Mouse (Mus musculus) brain, adult 2 months (tissue): ENCODE results near the gene Spcs2.
A peak's percentile ranks its signal among the peaks of the same experiment; 100 is the strongest.

Experiments used
- DNase-seq: peaks from one replicate; pipeline ENCODE4 v3.0.0; 2011; ENCODE audit warnings: low read depth, low spot score

Gene Spcs2

DNA sequence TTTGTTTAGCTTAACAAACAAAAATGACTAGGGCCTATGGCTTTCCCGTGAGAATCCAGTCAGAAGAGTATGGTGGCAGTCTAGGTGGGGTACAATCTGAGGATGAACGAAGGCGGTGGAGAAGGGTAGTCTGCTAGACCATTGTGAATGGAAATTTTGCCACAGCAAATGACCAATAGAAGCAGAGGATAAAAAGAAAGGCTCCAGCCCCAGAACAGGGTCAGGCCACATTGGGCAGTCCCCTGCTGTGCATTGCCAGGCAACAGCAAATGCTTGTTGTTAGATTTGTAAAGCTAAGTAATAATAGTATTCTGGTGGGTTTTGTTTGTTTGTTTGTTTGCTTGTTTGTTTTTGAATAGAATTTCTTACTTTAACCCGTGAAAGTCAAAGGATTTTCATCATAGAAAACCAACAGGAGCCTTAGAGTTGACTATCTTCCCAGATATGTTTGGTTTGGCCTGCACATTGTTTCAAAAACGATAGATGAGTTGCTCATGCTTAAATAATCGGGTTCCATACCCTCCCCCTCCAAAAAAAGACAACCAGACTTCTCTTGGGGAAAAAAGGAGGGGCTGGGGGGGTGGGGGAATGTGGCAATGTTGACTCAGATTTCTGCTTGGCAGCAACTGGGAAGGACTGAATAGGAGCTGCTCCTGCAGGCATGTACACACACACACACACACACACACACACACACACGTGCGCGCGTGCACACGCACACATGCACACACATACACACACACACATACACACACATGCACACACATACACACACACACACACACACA, 1.2 kb upstream of the Spcs2 start:
- DNase-seq = peak; percentile 48

DNA sequence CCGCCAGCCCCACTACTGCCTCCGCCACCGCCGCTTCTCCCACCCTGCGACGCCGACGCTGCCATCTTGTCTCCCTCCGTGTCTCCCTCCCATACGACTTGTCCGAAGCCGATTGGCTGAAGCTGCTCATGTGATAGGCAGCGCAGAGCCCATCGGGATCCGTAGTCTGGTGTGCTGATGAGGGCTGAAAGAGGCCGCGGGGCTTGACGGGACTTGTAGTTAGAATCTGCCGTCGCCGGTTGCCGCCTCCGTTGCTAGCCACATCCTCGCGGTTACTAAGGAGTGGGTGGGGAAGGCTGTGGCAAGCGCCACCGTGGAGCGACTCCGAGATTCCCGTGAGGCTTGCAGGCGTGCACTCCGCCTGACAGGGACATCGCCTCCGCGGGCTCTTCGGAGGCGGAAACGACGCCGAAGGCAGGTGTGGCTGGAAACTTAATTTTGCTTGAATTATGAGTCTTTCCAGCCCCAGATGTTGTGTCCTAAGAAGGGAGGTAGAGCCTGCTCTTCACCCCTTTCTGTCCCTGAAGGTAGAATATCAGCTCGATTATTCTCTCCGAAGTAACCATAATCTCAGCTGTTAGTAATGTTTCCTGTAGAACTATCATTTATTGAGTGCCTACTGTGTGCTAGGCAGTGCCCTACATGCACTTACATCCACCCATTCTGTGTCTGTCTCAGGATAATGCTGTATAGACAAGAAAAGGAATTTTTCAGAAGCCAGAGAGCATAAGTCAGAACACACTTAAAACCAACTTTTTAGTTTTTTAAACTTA, 4.3 kb downstream of the Spcs2 start, which contains the start of gene Xrra1:
Gene Xrra1 (plus strand): TSS at position 304 of the 773 bp plus-strand sequence.
- DNase-seq = peak; percentile 100

DNA sequence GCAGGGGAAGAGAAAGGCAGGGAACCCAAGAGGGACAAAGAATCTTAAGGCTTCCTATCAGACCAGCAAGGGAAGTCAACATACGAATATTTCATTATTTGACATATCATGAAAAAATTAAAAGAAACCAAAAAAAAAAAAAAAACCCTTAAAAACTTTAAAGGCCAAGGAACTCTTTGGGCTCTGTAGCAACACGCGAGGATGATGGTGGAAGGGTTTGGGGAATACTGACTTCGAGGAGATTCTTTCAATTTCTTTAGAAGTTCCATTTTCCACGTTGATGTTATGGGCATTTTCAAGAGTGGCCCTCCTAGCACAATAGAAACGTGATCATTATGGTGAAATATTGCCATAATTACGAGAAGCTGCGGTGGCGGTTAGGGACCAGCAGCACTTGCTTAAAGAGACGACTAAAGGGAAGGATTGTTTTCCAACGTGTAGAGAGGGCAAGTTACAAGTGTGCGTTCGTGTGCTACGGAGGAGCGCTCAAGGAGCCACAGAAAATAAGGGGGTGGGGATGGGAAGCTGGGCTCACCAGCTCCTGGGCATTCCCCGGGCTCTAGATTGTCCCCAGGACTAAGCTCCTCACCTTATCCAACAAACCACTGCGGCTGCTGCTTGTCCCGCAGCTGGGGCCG, 5.0 kb downstream of the Spcs2 start:
- no peak for DNase-seq

DNA sequence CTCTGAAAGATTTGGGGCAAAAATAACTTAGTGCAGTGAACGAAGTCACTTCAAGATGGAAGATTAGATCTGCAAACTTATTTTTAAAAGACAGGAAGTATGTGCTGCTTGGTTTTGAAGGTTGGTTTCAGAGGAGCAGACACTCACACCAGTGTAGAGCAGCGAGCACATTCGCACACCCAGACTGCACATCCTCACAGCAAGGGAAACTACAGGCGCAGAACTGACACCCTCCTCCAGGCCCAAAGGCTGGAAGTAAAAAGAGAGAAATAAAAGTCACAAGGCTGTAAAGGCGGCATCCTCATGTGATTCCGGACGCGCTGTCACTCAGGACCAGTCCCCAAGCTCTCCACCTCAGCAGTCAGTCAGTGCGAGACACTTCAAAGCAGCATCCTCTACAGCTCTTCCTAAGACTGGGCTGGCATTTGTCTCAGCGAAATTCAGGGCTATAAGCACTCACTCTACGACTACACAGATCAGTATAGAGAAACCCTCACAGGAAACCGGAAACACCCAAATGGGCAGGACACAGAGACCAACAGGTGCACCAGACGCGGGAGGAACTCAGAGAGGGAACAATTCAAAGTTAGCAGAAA, 6.9 kb downstream of the Spcs2 start:
- peak; percentile 25 for DNase-seq

DNA sequence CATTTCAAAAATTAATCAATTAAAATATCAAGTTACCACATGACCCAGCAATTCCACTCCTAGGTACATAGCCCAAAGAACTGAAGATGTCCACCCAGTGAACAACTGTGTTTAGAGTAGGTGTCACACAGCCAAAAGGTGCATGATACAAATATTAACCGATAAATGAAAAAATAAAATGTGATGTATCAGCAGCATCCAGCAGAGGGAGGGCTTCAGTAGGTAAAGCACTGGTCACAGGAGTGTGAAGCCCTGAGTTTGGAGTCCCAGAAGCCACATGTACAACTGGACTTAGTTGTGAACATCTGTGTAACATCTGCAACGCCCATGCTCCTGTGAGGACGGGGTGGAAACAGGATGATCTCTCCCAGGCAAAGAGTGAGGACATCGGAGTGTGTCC, 9.0 kb downstream of the Spcs2 start:
- no peak for DNase-seq

DNA sequence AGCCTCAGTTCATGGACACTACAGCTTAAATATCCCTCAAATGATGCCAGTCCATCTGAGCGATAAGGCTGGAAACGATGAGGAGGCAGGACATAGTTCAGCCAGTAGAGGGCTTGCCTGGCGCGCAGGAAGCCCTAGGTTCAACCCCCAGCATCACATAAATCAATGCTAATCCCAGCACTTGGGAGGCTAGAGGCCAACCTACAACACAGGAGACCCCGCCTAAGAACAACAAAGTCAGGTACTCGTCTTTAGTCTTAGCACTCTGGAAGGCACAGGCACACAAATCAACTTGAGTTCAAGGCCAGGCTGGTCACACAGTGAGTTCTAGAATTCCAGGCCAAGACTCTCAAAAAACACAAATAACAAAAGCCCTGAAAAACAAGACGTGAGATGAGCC, 9.9 kb downstream of the Spcs2 start:
- no peak for DNase-seq

DNA sequence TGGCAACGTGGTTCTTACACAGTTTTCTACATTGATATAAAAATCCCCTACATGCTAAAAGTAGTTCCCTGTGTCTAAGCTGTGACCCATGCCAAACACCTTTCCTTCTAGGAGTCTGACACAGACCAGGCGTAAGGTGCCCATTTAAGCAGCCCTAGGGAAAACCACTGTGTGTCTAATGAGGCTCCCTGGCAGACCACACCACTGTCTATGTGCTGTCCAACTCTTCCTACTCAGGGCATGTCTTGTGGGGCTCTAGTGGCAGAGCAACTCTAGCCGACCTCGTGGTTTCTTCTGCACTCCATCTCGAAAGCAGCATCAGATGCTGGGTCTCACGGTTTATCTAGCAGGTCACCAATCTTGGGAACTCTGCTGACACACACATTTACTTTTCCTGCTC, 11.6 kb downstream of the Spcs2 start:
- no peak for DNase-seq

DNA sequence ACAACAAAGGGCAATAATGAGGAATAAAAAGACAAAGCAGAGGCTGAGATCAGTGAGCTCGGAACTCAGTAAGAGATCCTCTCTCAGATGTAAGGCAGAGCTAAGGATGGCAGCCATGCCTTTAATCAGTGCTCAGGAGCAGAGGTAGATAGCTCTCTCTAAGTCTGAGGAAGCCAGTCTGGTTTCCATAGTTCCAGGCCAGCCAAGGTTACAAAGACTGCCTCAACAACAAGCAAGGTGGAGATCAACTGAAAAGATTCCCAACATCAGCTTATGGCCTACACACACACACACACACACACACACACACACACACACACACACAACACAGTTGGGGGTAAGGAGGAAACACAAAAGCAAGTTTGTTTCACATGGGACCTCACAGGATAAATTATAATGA, 12.1 kb downstream of the Spcs2 start:
- DNase-seq = no peak

DNA sequence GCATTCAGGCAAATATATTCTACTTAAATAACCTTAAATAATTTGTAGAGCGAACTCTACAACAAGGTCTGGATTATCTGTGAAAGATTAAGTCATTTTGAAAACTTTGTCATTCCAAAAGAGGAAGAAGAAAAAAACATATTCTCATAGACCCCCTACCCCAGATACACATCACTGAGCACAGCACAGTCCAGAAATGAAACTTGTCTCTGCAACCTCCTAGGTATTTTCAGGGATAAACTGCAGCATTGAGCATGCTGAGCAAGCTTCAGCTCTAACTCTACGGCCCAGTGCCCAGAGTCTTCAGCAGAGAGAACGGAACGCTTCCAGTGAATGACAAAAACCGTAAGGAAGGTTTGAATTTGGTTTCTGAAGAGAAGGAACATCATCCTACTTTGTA, 12.7 kb downstream of the Spcs2 start:
- no peak for DNase-seq

DNA sequence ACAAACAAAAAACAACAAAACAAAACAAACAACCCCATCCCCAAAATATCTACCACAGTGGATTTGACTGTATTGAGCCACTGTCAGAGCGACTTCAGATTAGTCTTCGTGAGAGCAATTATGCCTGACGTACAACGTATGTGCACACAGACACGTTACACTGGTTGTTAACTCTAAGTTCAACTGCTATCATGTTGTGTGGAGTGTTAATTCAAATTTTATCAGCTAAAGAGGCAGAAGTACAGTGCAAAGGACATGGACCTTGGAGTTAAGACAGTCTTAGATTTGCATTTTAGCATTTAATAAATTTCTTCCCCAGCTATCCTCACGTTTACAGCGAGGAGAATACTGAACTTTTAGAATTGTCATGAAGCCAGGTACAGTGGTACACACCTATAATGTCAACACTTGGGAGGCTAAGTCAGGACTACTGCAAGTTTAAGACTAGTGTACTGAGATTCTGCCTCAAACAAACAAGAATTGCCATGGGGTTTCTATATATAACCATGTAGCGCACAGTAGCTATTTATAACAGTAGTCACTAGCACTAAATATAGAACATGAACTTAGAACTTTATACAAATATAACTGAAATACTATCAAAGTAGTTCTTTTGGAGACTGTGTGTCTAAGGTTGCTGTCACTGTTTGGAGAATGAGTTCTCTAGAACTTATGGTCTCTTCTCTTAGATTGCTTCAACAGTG, 17.6 kb downstream of the Spcs2 start:
- DNase-seq = no peak

DNA sequence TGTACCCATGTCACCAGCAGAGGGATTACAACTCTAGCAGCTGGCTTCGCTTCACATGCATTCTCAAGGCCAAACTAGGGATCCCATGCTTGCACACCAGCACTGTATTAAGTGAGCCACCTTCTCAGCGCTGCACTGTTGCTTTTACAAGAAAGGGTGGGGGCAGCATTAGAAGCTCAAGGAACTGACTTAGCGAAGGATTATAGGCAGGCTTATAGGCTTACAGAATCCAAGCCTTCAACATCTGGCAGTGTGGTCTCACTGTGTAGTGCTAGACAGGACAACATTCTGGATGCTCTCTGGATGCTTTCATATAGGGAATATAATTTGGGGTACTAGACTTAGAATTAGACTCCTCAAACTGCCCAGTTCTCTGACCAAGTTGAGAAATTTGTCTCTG, 25.0 kb downstream of the Spcs2 start:
- DNase-seq = no peak

DNA sequence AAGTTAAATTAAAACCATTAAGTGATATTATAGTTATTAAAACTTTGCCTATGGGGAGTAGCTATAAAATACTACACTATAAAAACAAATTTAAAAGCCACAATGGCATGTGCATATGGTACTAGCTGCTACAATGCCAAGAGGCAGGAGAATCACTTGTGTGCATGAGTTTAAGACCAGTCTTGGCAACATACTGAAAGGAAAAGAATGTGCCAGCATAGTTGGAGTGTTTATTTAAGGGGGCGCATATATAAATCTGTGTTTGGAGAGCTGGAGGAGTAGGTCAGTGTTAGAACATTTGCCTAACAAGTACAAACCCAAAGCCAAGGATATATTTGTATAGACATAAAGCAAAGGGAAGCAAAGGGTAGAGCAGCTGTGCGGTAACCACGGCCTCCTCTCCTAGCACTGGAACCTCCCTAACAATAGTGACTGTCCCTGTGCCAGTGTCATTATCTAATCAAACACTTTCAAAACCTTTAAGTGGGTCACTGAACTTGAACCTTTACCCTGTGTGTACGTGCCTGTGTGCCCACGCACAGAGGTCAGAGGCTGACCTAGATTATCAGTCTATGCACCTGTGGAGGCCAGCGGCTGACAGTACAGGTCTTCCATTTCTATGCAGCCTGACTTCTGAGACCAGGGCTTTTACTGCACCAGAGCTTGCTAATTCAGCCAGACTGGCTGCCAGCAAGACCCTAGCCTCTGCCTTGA, 25.7 kb downstream of the Spcs2 start:
- no peak for DNase-seq

DNA sequence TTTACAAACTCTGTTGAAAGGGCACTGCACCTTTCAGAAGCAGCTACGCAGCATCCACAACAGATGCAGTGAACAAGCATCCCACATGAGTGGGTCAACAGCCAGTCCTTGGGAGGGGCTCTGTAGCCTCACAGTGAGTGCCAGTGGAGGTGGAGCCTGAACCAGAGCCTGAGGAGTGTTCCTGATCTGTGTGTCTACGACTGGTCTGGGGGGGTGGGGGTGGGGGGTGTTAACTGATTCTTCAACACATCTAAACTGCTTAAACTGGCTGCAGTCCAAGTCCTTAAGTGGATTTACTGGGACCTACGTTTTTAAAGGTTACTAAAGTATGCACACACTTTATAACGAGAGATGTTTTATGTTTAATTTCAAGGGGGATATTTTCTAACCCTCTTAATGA, 26.5 kb downstream of the Spcs2 start:
- no peak for DNase-seq

DNA sequence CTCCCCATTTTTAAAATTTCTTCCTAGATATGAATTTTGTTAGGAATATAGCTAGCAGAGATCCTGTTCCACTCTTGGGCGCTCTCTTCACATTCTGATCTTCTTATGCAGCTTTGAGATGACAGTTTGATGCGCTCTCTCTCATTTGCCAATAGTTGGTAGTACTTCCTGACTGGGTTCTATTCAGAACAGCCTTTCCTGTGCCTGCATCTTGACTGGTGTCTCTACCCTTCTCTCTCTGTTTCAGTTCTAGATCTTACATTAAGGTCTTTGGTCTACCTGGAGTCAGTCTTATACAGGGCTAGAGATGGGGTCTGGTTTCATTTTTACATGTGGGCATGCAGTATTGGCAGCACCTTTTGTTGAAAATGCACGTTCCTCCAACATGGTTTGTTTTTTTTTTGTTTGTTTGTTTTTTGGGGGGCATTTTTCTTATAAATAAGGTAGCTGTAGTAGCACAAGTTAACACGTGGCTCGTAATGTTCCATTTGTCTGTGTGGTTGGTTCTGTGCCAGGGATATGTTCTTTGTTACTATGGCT, 28.9 kb downstream of the Spcs2 start:
- no peak for DNase-seq

DNA sequence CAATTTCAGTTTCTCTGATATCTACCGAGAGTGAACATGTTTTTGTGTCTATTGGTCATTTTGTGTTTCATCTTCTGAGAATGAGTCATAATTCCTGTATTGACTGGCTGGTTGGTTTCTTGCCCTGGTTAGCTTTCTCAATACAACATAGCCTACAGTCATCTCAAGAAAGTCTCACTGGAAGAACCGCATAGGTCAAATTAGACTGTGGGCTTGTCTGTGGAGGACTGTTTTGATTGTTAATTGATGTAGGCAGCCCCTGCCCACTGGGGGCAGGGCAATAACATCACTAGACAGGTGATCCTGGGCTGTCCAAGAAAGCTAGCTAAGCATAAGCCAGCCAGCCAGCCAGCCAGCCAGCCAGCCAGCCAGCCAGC, 29.4 kb downstream of the Spcs2 start:
- DNase-seq = no peak

DNA sequence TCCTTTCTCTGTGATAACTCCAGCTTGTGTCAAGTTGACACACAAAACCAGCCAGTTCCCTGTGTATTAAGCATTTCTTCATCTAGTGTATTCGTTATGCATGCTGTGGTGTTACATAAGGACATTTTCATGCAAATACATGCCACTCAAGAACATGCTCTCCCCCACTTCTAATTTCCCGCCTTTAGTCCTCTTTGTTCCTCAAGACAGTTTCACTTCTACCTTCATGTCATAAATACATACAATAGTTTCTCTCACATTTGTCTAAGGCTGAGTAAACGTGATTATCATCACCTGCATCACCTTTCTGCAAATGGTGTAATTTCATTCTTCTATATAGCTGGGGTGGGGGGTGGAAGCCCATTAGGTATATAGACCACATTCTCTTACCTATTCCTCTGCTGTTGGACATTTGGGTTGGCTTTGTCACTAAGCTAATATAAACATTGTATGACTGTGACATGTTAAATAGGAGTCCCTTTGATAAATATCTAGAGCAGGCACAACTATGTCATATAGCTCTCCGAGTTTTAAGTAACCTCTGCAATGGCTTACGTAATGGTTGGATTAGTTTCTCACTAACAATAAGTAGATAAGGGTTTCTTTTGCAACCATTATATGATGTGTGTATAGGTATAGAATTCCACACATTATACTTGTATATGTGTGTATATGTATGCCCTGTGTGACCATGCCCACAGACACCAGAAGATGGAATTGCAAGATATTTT, 30.0 kb downstream of the Spcs2 start:
- no peak for DNase-seq

DNA sequence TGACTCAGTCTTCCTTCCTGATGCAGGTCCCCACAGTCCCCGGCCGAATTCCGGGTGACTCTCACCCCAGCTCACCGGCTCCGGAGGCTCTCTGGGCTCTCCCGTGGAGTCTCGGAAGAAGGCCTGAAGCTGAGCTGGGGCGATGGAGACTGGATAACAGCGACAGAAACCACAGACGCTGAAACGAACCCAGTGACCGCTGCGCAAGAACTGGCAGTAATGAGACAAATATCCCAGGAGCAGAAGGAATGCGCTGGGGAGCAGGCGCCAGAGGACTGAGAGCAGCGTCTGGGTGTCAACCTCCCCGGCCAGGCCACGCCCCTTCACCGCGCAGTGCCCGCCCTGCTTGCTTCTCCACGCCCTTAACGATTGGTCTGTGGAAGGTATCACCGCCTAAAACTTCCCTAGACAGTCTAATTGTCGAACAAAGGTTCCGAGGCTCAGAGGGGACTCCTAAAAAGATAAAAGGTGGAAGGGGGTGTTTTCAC, 35.1 kb downstream of the Spcs2 start, which contains the start of gene Neu3:
Gene Neu3 (minus strand): TSS at position 335 of the 488 bp plus-strand sequence.
- peak; percentile 97 for DNase-seq

DNA sequence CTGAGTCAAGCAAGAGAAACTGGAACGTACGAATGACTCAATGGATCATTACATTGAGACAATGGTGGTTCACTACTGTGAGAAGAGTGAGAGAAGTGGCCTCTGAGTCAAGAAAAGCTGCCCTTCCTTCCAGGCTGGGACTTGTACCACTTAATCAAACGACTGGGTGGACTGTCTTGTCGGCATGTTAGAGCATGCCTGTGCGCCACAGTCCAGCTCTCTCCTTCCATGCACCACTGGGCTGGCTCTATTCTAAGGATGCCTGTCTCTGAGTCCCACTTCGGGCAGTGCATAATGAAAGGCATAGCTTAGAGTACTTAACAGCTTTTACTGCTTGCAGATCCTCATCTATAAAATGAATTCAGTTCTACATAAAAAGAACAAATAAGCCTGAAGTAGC, 37.2 kb downstream of the Spcs2 start:
- DNase-seq = no peak

DNA sequence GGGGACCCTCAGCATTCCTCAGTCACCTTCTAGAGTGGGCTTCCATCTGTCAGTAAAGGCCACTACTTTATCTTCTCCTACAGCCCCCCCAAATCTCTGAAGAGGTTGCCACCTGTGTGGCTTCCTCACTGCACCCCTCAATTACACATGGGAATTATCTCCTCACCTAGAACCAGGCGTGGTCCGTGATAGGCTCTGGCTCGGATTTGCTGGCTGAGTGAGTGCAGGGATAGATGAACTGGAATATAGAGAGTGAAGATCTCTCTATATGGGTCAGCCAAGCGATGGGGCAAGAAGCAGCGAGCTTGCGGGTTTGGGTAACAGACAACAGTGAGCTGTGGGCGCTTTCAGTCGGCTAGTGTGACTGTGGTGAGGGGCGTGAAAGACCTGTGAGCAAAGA, 37.8 kb downstream of the Spcs2 start:
- DNase-seq = no peak
